Mouse (Mus musculus) CH12.LX (cell line): ENCODE measurements at regions not wholly inside any gene's neighbourhood (a gene's known extent, or its start where the extent isn't known, plus 50 kb on each side); places are given as distances from the start of the nearest gene placed in this dataset.

Experiments used
- DNase-seq: peaks from one replicate; pipeline ENCODE4 v3.0.0-alpha.2; 2013; ENCODE audit errors: extremely low read depth
- H3K27ac ChIP-seq: 2 replicates; pipeline ENCODE4 v1.5.1; 2012; ENCODE audit warnings: low read depth, mild to moderate bottlenecking, control low read depth, moderate library complexity; ENCODE audit not compliant: insufficient read depth
- H3K27me3 ChIP-seq: replicated peaks from 2 replicates; pipeline ENCODE3; 2012; ENCODE audit warnings: inconsistent platforms
- H3K36me3 ChIP-seq, 2 experiments: replicated peaks in 1 of 2; 2 replicates each; pipeline versions ENCODE3 to v1.6.1; 2012; ENCODE audit warnings: inconsistent platforms in 1 of 2, low read length in 1 of 2, mild to moderate bottlenecking in 1 of 2, mixed read lengths in 1 of 2, moderate library complexity in 1 of 2; ENCODE audit not compliant: control insufficient read depth in 1 of 2, insufficient read depth in 1 of 2
- H3K4me1 ChIP-seq, 2 experiments: 2 replicates each; pipeline ENCODE4 v1.6.1; 2012; ENCODE audit warnings: inconsistent platforms in 1 of 2, moderate library complexity in 1 of 2; ENCODE audit not compliant: insufficient read depth in 2 of 2, control insufficient read depth in 1 of 2
- H3K4me2 ChIP-seq: 2 replicates; pipeline ENCODE4 v1.6.1; 2012; ENCODE audit warnings: low read depth, mild to moderate bottlenecking, control low read depth; ENCODE audit not compliant: poor library complexity, insufficient read depth, severe bottlenecking
- H3K4me3 ChIP-seq, 3 experiments: fragments of 150-350 bp in 1 of 3; sonication (generic) in 1 of 3; replicated peaks in 1 of 3; 2 replicates each; pipeline versions ENCODE3 to v1.5.1; 2011 to 2012; ENCODE audit warnings: low read depth in 2 of 3, low read length in 2 of 3, mild to moderate bottlenecking in 2 of 3, moderate library complexity in 2 of 3, control low read depth in 1 of 3, improper control_type of control experiment in 1 of 3, inconsistent platforms in 1 of 3, mixed read lengths in 1 of 3; ENCODE audit not compliant: poor library complexity in 1 of 3
- H3K79me2 ChIP-seq: replicated peaks from 2 replicates; pipeline ENCODE4 v1.6.1; 2012; ENCODE audit warnings: mild to moderate bottlenecking, moderate library complexity; ENCODE audit not compliant: control insufficient read depth, poor library complexity, insufficient read depth, severe bottlenecking; ENCODE audit errors: extremely low read depth
- H3K9ac ChIP-seq: 2 replicates; pipeline ENCODE4 v1.6.1; 2012; ENCODE audit warnings: low read depth, mild to moderate bottlenecking, control low read depth, moderate library complexity; ENCODE audit not compliant: insufficient read depth
- H3K9me3 ChIP-seq: replicated peaks from 2 replicates; pipeline ENCODE3; 2012; ENCODE audit warnings: low read length, inconsistent platforms, mixed read lengths
- BHLHE40 ChIP-seq: IDR thresholded peaks from 2 replicates; pipeline ENCODE4 v1.6.1; 2011; ENCODE audit warnings: mild to moderate bottlenecking, low read depth, low read length, improper control_type of control experiment
- CHD1 ChIP-seq: IDR thresholded peaks from 2 replicates; pipeline ENCODE4 v1.6.1; 2012; ENCODE audit warnings: low read depth, low read length, improper control_type of control experiment, inconsistent platforms
- CHD2 ChIP-seq: IDR thresholded peaks from 2 replicates; pipeline ENCODE4 v1.6.1; 2011; ENCODE audit warnings: low read length, improper control_type of control experiment
- ETS1 ChIP-seq: conservative IDR thresholded peaks from 2 replicates; pipeline ENCODE4 v1.6.1; 2012; ENCODE audit warnings: low read depth, mild to moderate bottlenecking, inconsistent platforms, low read length, improper control_type of control experiment, moderate library complexity
- JUND ChIP-seq: conservative IDR thresholded peaks from 2 replicates; pipeline ENCODE4 v1.6.1; 2011; ENCODE audit warnings: low read depth, low read length, improper control_type of control experiment
- KAT2A ChIP-seq: IDR thresholded peaks from 2 replicates; pipeline ENCODE4 v1.6.1; 2012; ENCODE audit warnings: low read length, improper control_type of control experiment, inconsistent platforms; ENCODE audit not compliant: insufficient replicate concordance
- MAFK ChIP-seq: IDR thresholded peaks from 2 replicates; pipeline ENCODE4 v1.6.1; 2011; ENCODE audit warnings: low read length, improper control_type of control experiment; ENCODE audit not compliant: insufficient replicate concordance
- MEF2A ChIP-seq: IDR thresholded peaks from 2 replicates; pipeline ENCODE4 v1.6.1; 2014; ENCODE audit warnings: low read depth, mild to moderate bottlenecking, inconsistent platforms, low read length, improper control_type of control experiment, borderline replicate concordance
- MYC ChIP-seq: IDR thresholded peaks from 2 replicates; pipeline ENCODE4 v1.6.1; 2011; ENCODE audit warnings: low read depth, mild to moderate bottlenecking, improper control_type of control experiment, low read length
- NELFE ChIP-seq: IDR thresholded peaks from 2 replicates; pipeline ENCODE4 v1.6.1; 2011; ENCODE audit warnings: low read depth, low read length, improper control_type of control experiment
- NRF1 ChIP-seq: IDR thresholded peaks from 2 replicates; pipeline ENCODE4 v1.6.1; 2014; ENCODE audit warnings: low read depth, mild to moderate bottlenecking, inconsistent platforms, low read length, improper control_type of control experiment, moderate library complexity
- POLR2AphosphoS2 ChIP-seq: IDR thresholded peaks from 2 replicates; pipeline ENCODE4 v1.6.1; 2011; ENCODE audit warnings: low read depth, low read length, improper control_type of control experiment
- RAD21 ChIP-seq: IDR thresholded peaks from 2 replicates; pipeline ENCODE4 v1.6.1; 2011; ENCODE audit warnings: low read depth, mild to moderate bottlenecking, low read length, improper control_type of control experiment, moderate library complexity
- RCOR1 ChIP-seq: conservative IDR thresholded peaks from 2 replicates; pipeline ENCODE4 v1.6.1; 2012; ENCODE audit warnings: low read depth, mild to moderate bottlenecking, inconsistent platforms, low read length, improper control_type of control experiment
- TBP ChIP-seq: conservative IDR thresholded peaks from 2 replicates; pipeline ENCODE4 v1.6.1; 2011; ENCODE audit warnings: low read depth, low read length, improper control_type of control experiment
- USF1 ChIP-seq: IDR thresholded peaks from 2 replicates; pipeline ENCODE4 v1.6.1; 2014; ENCODE audit warnings: low read depth, mild to moderate bottlenecking, inconsistent platforms, low read length, improper control_type of control experiment
- USF2 ChIP-seq: conservative IDR thresholded peaks from 2 replicates; pipeline ENCODE4 v1.6.1; 2011; ENCODE audit warnings: low read depth, low read length, improper control_type of control experiment
- ZC3H11A ChIP-seq: IDR thresholded peaks from 2 replicates; pipeline ENCODE4 v1.6.1; 2012; ENCODE audit warnings: low read depth, mild to moderate bottlenecking, inconsistent platforms, low read length, improper control_type of control experiment
- ZMIZ1 ChIP-seq: IDR thresholded peaks from 2 replicates; pipeline ENCODE4 v1.6.1; 2012; ENCODE audit warnings: low read depth, mild to moderate bottlenecking, inconsistent platforms, low read length, improper control_type of control experiment
- ZNF384 ChIP-seq: IDR thresholded peaks from 2 replicates; pipeline ENCODE4 v1.6.1; 2012; ENCODE audit warnings: low read depth, low read length, improper control_type of control experiment, inconsistent platforms
- dilution Hi-C: fragments of 300-500 bp; cut with MboI; formaldehyde crosslinking; loops from 2 replicates; pipeline ENCODE4 v1.14.3; 2020; ENCODE audit warnings: low sequenced_read_pairs; ENCODE audit not compliant: extremely low pct_unique_long_range_greater_than_20kb, extremely low pct_ligation_motif_present
- in situ Hi-C: fragments of 300-500 bp; cut with MboI; formaldehyde crosslinking; loops from 3 replicates; pipeline ENCODE4 v1.14.3; 2019; ENCODE audit warnings: low sequenced_read_pairs, low pct_ligation_motif_present, low pct_unique_long_range_greater_than_20kb, mixed read lengths

DNA sequence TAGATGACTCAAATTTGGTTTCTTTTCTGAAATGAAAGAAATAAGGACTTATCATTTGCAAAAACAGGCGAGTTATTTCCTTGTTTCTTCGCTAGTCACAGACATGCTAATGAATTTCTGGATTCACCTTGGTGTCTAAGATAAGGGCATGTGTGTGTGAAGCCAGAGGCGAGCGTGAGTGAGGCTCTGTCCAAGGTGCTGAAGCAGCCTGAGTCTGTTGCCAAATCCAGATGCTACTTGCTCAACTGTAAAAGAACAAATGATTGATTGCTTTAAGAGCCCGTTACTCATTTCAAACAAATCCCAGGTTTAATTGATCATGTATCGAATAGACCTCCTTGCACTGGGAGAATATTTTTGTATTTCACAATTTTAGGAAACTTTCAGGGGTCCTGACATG, 86.6 kb upstream of the Api5 start:
- no peak overlapping the region for H3K4me3 ChIP-seq
- dilution Hi-C loops = no loop called here
- H3K79me2 ChIP-seq = no peaks in the 10 kb centered on the region
- no peak overlapping the region for H3K9ac ChIP-seq
- H3K27ac ChIP-seq = no peak overlapping the region
- no peaks in the 10 kb centered on the region for H3K27me3 ChIP-seq
- peak; percentile 0 for DNase-seq
- no peaks in the 10 kb centered on the region for H3K4me1 ChIP-seq
- H3K4me2 ChIP-seq = no peak overlapping the region
- H3K9me3 ChIP-seq = peaks cover 38% of the 10 kb centered on the region
- H3K36me3 ChIP-seq = no peaks in the 10 kb centered on the region
- TF ChIP-seq USF2 (no peak), RAD21 (no peak), ETS1 (no peak), CHD2 (no peak), MYC (no peak), RCOR1 (no peak), POLR2AphosphoS2 (no peak), USF1 (no peak), KAT2A (no peak), MEF2A (no peak), CHD1 (no peak), MAFK (no peak), ZNF384 (no peak), BHLHE40 (no peak), TBP (no peak), ZC3H11A (no peak), NRF1 (no peak)
- in situ Hi-C loops = no loop called here

DNA sequence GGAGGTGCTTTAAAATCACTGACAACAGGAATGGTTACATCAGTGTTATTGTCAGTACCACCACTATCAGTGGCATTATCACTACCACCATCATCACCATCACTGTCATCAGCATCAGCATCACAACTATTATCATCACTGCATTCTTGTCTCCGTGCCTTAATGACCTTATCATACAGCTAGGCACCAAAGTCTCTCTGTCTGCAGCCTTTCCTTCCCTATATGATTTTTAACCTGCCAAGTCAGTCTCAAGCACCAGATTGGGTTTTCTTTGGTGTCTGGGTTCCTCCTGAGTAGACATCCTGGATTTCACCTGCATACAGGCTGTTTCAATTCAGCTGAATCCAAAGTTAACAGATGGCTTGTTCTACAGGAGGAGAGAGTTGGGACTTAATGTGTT, 78.9 kb upstream of the Api5 start:
- DNase-seq = no peak
- H3K9ac ChIP-seq = no peak overlapping the region
- no peak overlapping the region for H3K4me3 ChIP-seq
- H3K27me3 ChIP-seq = no peaks in the 10 kb centered on the region
- H3K36me3 ChIP-seq = no peaks in the 10 kb centered on the region
- dilution Hi-C loops = no loop called here
- no peak overlapping the region for H3K27ac ChIP-seq
- H3K4me2 ChIP-seq = no peak overlapping the region
- no peak for TF ChIP-seq ETS1
- no peak for TF ChIP-seq ZMIZ1
- TF ChIP-seq USF2 = no peak
- TF ChIP-seq NRF1 = no peak
- TF ChIP-seq NELFE = no peak
- no peak for TF ChIP-seq ZNF384
- no peak for TF ChIP-seq JUND
- peaks cover 47% of the 10 kb centered on the region for H3K9me3 ChIP-seq
- in situ Hi-C loops = no loop called here
- H3K79me2 ChIP-seq = no peaks in the 10 kb centered on the region
- H3K4me1 ChIP-seq = no peaks in the 10 kb centered on the region
